Mouse (Mus musculus) liver, embryonic 12.5 days (tissue): ENCODE data around the gene Asl. TPM values are rescaled to one million over a fixed set of nuclear protein-coding genes. Genes with fewer than 3 reads are reported as not detected.

ENCODE experiments used
- ATAC-seq: fragments of 200-750 bp; cut with Nextera tagmentation; 2 replicates; pipeline ENCODE4 v1.8.0; 2017; ENCODE audit warnings: moderate number of reproducible peaks, mild to moderate bottlenecking, moderate library complexity
- H3K27ac ChIP-seq: fragments of 300-500 bp; sonication (generic); 2 replicates; pipeline ENCODE4 v1.5.1; 2016; ENCODE audit warnings: mild to moderate bottlenecking
- H3K27me3 ChIP-seq: fragments of 300-500 bp; sonication (generic); replicated peaks from 2 replicates; pipeline ENCODE4 v1.6.1; 2016; ENCODE audit warnings: mild to moderate bottlenecking, moderate library complexity
- H3K36me3 ChIP-seq: fragments of 300-500 bp; sonication (generic); 2 replicates; pipeline ENCODE4 v1.6.1; 2016; ENCODE audit warnings: mild to moderate bottlenecking, moderate library complexity
- H3K4me1 ChIP-seq: fragments of 300-500 bp; sonication (generic); 2 replicates; pipeline ENCODE4 v1.6.1; 2016
- H3K4me2 ChIP-seq: fragments of 300-500 bp; sonication (generic); 2 replicates; pipeline ENCODE4 v1.6.1; 2016; ENCODE audit warnings: mild to moderate bottlenecking, moderate library complexity
- H3K4me3 ChIP-seq: fragments of 300-500 bp; sonication (generic); 2 replicates; pipeline ENCODE4 v1.5.1; 2016; ENCODE audit warnings: mild to moderate bottlenecking, moderate library complexity
- H3K9ac ChIP-seq: fragments of 300-500 bp; sonication (generic); 2 replicates; pipeline ENCODE4 v1.6.1; 2016; ENCODE audit warnings: mild to moderate bottlenecking, moderate library complexity
- H3K9me3 ChIP-seq: fragments of 300-500 bp; sonication (generic); replicated peaks from 2 replicates; pipeline ENCODE4 v1.6.1; 2016; ENCODE audit warnings: mild to moderate bottlenecking, moderate library complexity
- WGBS: fragments of 180-500 bp; shearing (Covaris S2); methylation state at CpG from one replicate; pipeline ENCODE4 v1.1.7; 2016; ENCODE audit not compliant: insufficient replicate concordance; 5-methylcytosine and 5-hydroxymethylcytosine counted together
- polyA plus RNA-seq: library from polyadenylated mRNA; unstranded; fragments of >200 nt; fragmentation: Nextera tagmentation; extraction: Ambion mirVana; gene quantifications from 2 replicates; pipeline ENCODE4 v1.2.1, GENCODE M21; 2016

The Asl gene
- polyA plus RNA-seq, 1 experiment from 2014 or later: 41.1 TPM

- peaks cover 40% of the 10 kb centered on the region for H3K36me3 ChIP-seq
- peak overlapping the region; percentile 73 for H3K4me3 ChIP-seq
- H3K9ac ChIP-seq: peak overlapping the region; percentile 82
- WGBS: 24% methylated on average over 5 of the region's 5 CpGs
- no peaks in the 10 kb centered on the region for H3K27me3 ChIP-seq
- no peaks in the 10 kb centered on the region for H3K9me3 ChIP-seq
- ATAC-seq: no peak
- H3K4me2 ChIP-seq: peak overlapping the region; percentile 77
- peaks cover 38% of the 10 kb centered on the region for H3K4me1 ChIP-seq
- H3K27ac ChIP-seq: peak overlapping the region; percentile 33
Measured at GRCm38 (mm10) chr5:130001356-130001987, 27.6 kb downstream of the Asl start.

- WGBS: 76% methylated on average over 12 of the region's 12 CpGs
Measured at GRCm38 (mm10) chr5:130000735-130001134, 28.3 kb downstream of the Asl start.

GRCm38 (mm10) chr5:129999097-129999496 is 29.9 kb downstream of the Asl start:
- peaks cover 57% of the 10 kb centered on the region for H3K36me3 ChIP-seq
- H3K4me3 ChIP-seq: no peak overlapping the region
- peaks cover 38% of the 10 kb centered on the region for H3K4me1 ChIP-seq
- H3K27me3 ChIP-seq: no peaks in the 10 kb centered on the region
- no peak for ATAC-seq
- H3K4me2 ChIP-seq: no peak overlapping the region
- no peak overlapping the region for H3K9ac ChIP-seq
- WGBS: 56% methylated on average over 4 of the region's 4 CpGs
- H3K27ac ChIP-seq: no peak overlapping the region
- H3K9me3 ChIP-seq: no peaks in the 10 kb centered on the region

More at GRCm38 (mm10) chr5:130000735-130001134, 28.3 kb downstream of the Asl start:
- Histone ChIP-seq H3K27ac (peak overlapping the region; percentile 33; the same call in 1 of the 2 replicates), H3K4me3 (no peak overlapping the region), H3K9ac (no peak overlapping the region), H3K36me3 (peaks cover 48% of the 10 kb centered on the region), H3K4me1 (peaks cover 38% of the 10 kb centered on the region), H3K9me3 (no peaks in the 10 kb centered on the region), H3K4me2 (peak overlapping the region; percentile 77), H3K27me3 (no peaks in the 10 kb centered on the region)
- no peak for ATAC-seq

- WGBS: 78% methylated on average over 19 of the region's 19 CpGs
- Histone ChIP-seq H3K9ac (no peak overlapping the region), H3K27ac (peak overlapping the region; percentile 25), H3K9me3 (no peaks in the 10 kb centered on the region), H3K27me3 (no peaks in the 10 kb centered on the region), H3K4me1 (peaks cover 42% of the 10 kb centered on the region), H3K36me3 (peaks cover 71% of the 10 kb centered on the region), H3K4me2 (no peak overlapping the region), H3K4me3 (no peak overlapping the region)
- no peak for ATAC-seq
Measured at GRCm38 (mm10) chr5:129997700-129998099, 31.3 kb downstream of the Asl start.

GRCm38 (mm10) chr5:129994989-129995388 is 34.1 kb downstream of the Asl start:
- Histone ChIP-seq H3K9ac (no peak overlapping the region), H3K4me1 (peaks cover 41% of the 10 kb centered on the region), H3K4me3 (no peak overlapping the region), H3K9me3 (no peaks in the 10 kb centered on the region), H3K27ac (no peak overlapping the region; the same call in 1 of the 2 replicates), H3K27me3 (no peaks in the 10 kb centered on the region), H3K4me2 (no peak overlapping the region), H3K36me3 (peaks cover 77% of the 10 kb centered on the region)
- 84% methylated on average over 7 of the region's 7 CpGs for WGBS
- ATAC-seq: no peak

- H3K4me2 ChIP-seq: peak overlapping the region; percentile 43
- peak overlapping the region; percentile 85 for H3K27ac ChIP-seq
- H3K27me3 ChIP-seq: no peaks in the 10 kb centered on the region
- H3K4me1 ChIP-seq: peaks cover 38% of the 10 kb centered on the region
- 70% methylated on average over 14 of the region's 14 CpGs for WGBS
- peak overlapping the region; percentile 53 for H3K9ac ChIP-seq
- H3K4me3 ChIP-seq: peak overlapping the region; percentile 28
- peak; percentile 67 for ATAC-seq
- H3K36me3 ChIP-seq: peaks cover 79% of the 10 kb centered on the region
- no peaks in the 10 kb centered on the region for H3K9me3 ChIP-seq
Measured at GRCm38 (mm10) chr5:129993374-129993773, 35.7 kb downstream of the Asl start.

GRCm38 (mm10) chr5:129991898-129992297 is 37.1 kb downstream of the Asl start:
- peaks cover 76% of the 10 kb centered on the region for H3K36me3 ChIP-seq
- WGBS: 49% methylated on average over 5 of the region's 5 CpGs
- no peaks in the 10 kb centered on the region for H3K9me3 ChIP-seq
- peaks cover 36% of the 10 kb centered on the region for H3K4me1 ChIP-seq
- H3K4me3 ChIP-seq: 0 out of 2 replicates have a peak overlapping the region, but pooled peaks have one; percentile 14
- peak; percentile 91 for ATAC-seq
- H3K27ac ChIP-seq: peak overlapping the region; percentile 78
- peak overlapping the region; percentile 43 for H3K4me2 ChIP-seq
- H3K9ac ChIP-seq: no peak overlapping the region
- no peaks in the 10 kb centered on the region for H3K27me3 ChIP-seq

GRCm38 (mm10) chr5:129989376-129989775 is 39.7 kb downstream of the Asl start:
- no peak overlapping the region for H3K4me2 ChIP-seq
- H3K4me3 ChIP-seq: no peak overlapping the region
- peaks cover 36% of the 10 kb centered on the region for H3K4me1 ChIP-seq
- H3K9me3 ChIP-seq: no peaks in the 10 kb centered on the region
- no peak overlapping the region for H3K9ac ChIP-seq
- H3K36me3 ChIP-seq: peaks cover 71% of the 10 kb centered on the region
- WGBS: 87% methylated on average over 13 of the region's 13 CpGs
- no peak for ATAC-seq
- H3K27ac ChIP-seq: peak overlapping the region; percentile 2; the same call in 1 of the 2 replicates
- H3K27me3 ChIP-seq: no peaks in the 10 kb centered on the region

GRCm38 (mm10) chr5:129980216-129980615 is 48.8 kb downstream of the Asl start:
- H3K4me3 ChIP-seq: no peak overlapping the region
- peak overlapping the region; percentile 54 for H3K9ac ChIP-seq
- H3K4me2 ChIP-seq: peak overlapping the region; percentile 55
- H3K27me3 ChIP-seq: no peaks in the 10 kb centered on the region
- H3K27ac ChIP-seq: peak overlapping the region; percentile 95
- ATAC-seq: peak; percentile 57
- no peaks in the 10 kb centered on the region for H3K9me3 ChIP-seq
- H3K4me1 ChIP-seq: peaks cover 58% of the 10 kb centered on the region
- WGBS: 31% methylated on average over 3 of the region's 3 CpGs
- H3K36me3 ChIP-seq: peaks cover 49% of the 10 kb centered on the region

- Histone ChIP-seq H3K36me3 (peaks cover 36% of the 10 kb centered on the region), H3K9ac (peak overlapping the region; percentile 54), H3K4me3 (no peak overlapping the region), H3K9me3 (no peaks in the 10 kb centered on the region), H3K27ac (peak overlapping the region; percentile 95), H3K4me2 (peak overlapping the region; percentile 34; the same call in 1 of the 2 replicates), H3K27me3 (no peaks in the 10 kb centered on the region), H3K4me1 (peaks cover 74% of the 10 kb centered on the region)
- 54% methylated on average over 5 of the region's 5 CpGs for WGBS
- peak; percentile 25; the same call in 1 of the 2 replicates for ATAC-seq
Measured at GRCm38 (mm10) chr5:129978608-129979007, 50.4 kb downstream of the Asl start.

- peak overlapping the region; percentile 95 for H3K27ac ChIP-seq
Measured at GRCm38 (mm10) chr5:129977768-129978167, 51.3 kb downstream of the Asl start.

GRCm38 (mm10) chr5:129974866-129975311 is 54.2 kb downstream of the Asl start:
- peak overlapping the region; percentile 60 for H3K9ac ChIP-seq
- peaks cover 41% of the 10 kb centered on the region for H3K36me3 ChIP-seq
- H3K4me3 ChIP-seq: no peak overlapping the region
- H3K27ac ChIP-seq: peak overlapping the region; percentile 95
- peak overlapping the region; percentile 32 for H3K4me2 ChIP-seq
- H3K9me3 ChIP-seq: no peaks in the 10 kb centered on the region
- no peaks in the 10 kb centered on the region for H3K27me3 ChIP-seq
- peak; percentile 89 for ATAC-seq
- WGBS: 22% methylated on average over 4 of the region's 4 CpGs
- H3K4me1 ChIP-seq: peaks cover 92% of the 10 kb centered on the region

More at GRCm38 (mm10) chr5:129977768-129978167, 51.3 kb downstream of the Asl start:
- Histone ChIP-seq H3K4me2 (peak overlapping the region; percentile 58), H3K4me1 (peaks cover 82% of the 10 kb centered on the region), H3K36me3 (peaks cover 33% of the 10 kb centered on the region), H3K9me3 (no peaks in the 10 kb centered on the region), H3K27me3 (no peaks in the 10 kb centered on the region), H3K4me3 (no peak overlapping the region), H3K9ac (peak overlapping the region; percentile 59)
- peak; percentile 65 for ATAC-seq
- WGBS: 53% methylated on average over 4 of the region's 4 CpGs
